Mouse (Mus musculus) kidney, embryonic 16.5 days (tissue): ENCODE data around the gene Pidd1. TPM values are rescaled to one million over a fixed set of nuclear protein-coding genes. Genes with fewer than 3 reads are reported as not detected.

Experiments
- ATAC-seq: fragments of 200-750 bp; cut with Nextera tagmentation; 2 replicates; pipeline ENCODE4 v1.8.0; 2017; ENCODE audit warnings: moderate TSS enrichment; ENCODE audit not compliant: low FRiP score, low TSS enrichment
- H3K27ac ChIP-seq: fragments of 300-500 bp; sonication (generic); 2 replicates; pipeline ENCODE4 v1.5.1; 2014; ENCODE audit warnings: low read length
- H3K27me3 ChIP-seq: fragments of 300-500 bp; sonication (generic); 2 replicates; pipeline ENCODE4 v1.6.1; 2014; ENCODE audit warnings: low read length, control low read depth, mixed read lengths; ENCODE audit not compliant: insufficient read depth
- H3K36me3 ChIP-seq: fragments of 300-500 bp; sonication (generic); 2 replicates; pipeline ENCODE4 v1.6.1; 2014; ENCODE audit warnings: low read length, control low read depth, mixed read lengths; ENCODE audit not compliant: insufficient read depth
- H3K4me1 ChIP-seq: fragments of 300-500 bp; sonication (generic); 2 replicates; pipeline ENCODE4 v1.6.1; 2014; ENCODE audit warnings: low read length, control low read depth, mixed read lengths; ENCODE audit not compliant: insufficient read depth
- H3K4me2 ChIP-seq: fragments of 300-500 bp; sonication (generic); replicated peaks from 2 replicates; pipeline ENCODE4 v1.6.1; 2014; ENCODE audit warnings: low read depth, low read length
- H3K4me3 ChIP-seq: fragments of 300-500 bp; sonication (generic); 2 replicates; pipeline ENCODE4 v1.5.1; 2014; ENCODE audit warnings: mild to moderate bottlenecking, low read length
- H3K9ac ChIP-seq: fragments of 300-500 bp; sonication (generic); replicated peaks from 2 replicates; pipeline ENCODE4 v1.6.1; 2014; ENCODE audit warnings: low read length
- H3K9me3 ChIP-seq: fragments of 300-500 bp; sonication (generic); 2 replicates; pipeline ENCODE4 v1.6.1; 2016; ENCODE audit warnings: low read length, control low read depth
- WGBS: fragments of 180-500 bp; shearing (Covaris S2); extraction: QIAGEN DNeasy Blood & Tissue Kit; methylation state at CpG from one replicate; pipeline ENCODE4 v1.1.7; 2014; 5-methylcytosine and 5-hydroxymethylcytosine counted together
- polyA plus RNA-seq: library from polyadenylated mRNA; unstranded; fragments of >200 nt; fragmentation: Nextera tagmentation; extraction: Ambion mirVana; gene quantifications from 2 replicates; pipeline ENCODE4 v1.2.1, GENCODE M21; 2015

The Pidd1 gene
- 11.4 and 12.6 TPM in 2 replicates for polyA plus RNA-seq

DNA sequence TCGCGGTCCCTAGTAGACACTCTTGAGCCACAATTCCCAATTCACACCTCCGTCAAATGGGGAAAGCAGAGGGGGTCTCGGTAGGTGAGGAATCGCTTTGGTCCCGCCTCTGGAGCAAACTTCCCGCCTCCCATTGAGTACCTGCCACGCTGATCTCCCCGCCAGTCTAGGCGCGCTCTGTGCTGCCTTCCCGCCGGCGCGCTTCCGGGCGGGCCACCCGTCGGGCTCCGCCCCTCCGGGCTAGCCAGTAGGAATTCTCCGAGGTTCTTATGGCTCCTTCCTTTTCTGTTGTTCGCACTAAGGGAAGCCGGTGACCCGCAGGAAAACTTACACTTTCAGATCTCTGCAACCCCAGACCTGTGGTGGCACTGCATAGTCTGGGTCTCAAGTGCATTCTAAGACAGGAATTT lies at the start of gene Pidd1:
Pidd1 (minus strand) TSS at position 198 of the 410 bp plus-strand sequence.
- H3K4me2 ChIP-seq, result peak within 1 kb of the TSS; percentile 89
- H3K27me3 ChIP-seq, result no peaks in the 10 kb centered on the region
- H3K27ac ChIP-seq, result peak within 1 kb of the TSS; percentile 68; the same call in 1 of the 2 replicates
- H3K36me3 ChIP-seq, result peaks cover 16% of the 10 kb centered on the region; the same call in 1 of the 2 replicates
- peak within 1 kb of the TSS; percentile 66 for H3K9ac ChIP-seq
- peak within 1 kb of the TSS; percentile 54 for H3K4me3 ChIP-seq
- H3K9me3 ChIP-seq, result no peaks in the 10 kb centered on the region
- WGBS, result under 1% methylated on average over 25 of the region's 25 CpGs
- H3K4me1 ChIP-seq, result peaks cover 29% of the 10 kb centered on the region
- peak; percentile 57 for ATAC-seq

DNA sequence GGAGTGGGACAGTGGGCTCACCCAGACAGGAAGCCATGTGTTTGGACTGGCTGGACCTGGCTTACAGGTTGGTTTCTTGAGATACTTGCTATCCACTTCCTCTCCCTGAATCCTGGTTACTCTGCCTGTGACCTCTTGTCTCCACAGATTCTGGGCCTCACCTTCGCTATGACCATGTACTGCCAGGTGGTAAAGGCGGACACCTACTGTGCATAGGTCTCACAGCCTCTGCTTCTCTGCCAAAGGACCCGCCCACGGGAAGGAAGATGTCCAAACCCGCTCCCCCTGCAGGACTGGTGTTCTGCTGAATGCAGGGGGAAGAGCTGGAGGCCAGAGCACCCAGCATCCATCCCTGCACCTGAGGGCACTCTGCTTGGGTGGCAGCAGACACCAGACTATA lies 48.9 kb upstream of the Pidd1 start:
- no peak for ATAC-seq
- Histone ChIP-seq H3K9ac (no peak overlapping the region), H3K4me2 (no peak overlapping the region), H3K27me3 (no peaks in the 10 kb centered on the region), H3K4me3 (no peak overlapping the region), H3K9me3 (no peaks in the 10 kb centered on the region), H3K36me3 (peaks cover 18% of the 10 kb centered on the region), H3K4me1 (no peaks in the 10 kb centered on the region), H3K27ac (no peak overlapping the region)
- 87% methylated on average over 5 of the region's 5 CpGs for WGBS

DNA sequence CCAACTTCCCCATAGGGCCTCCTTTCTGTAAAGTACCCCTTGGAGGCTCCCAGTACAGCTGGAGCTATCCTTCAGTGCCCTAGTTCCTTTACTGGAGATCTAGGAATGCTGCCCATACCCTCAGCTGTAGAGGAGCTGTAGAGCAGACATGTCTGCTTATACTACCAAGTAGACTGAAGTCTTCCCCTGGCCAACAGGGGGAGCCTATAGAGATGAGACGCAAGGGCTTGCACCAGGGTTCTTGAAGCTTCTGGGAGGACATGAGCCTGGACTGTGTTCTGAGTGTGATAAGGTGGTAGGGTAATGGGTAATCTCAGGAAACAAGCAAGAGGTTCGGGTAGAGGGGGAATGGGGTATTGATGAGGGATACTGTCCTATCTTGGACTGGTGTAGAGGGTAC lies 47.3 kb upstream of the Pidd1 start:
- no peak overlapping the region for H3K27ac ChIP-seq
- no peaks in the 10 kb centered on the region for H3K9me3 ChIP-seq
- H3K36me3 ChIP-seq, result peaks cover 18% of the 10 kb centered on the region
- no peak for ATAC-seq
- no peaks in the 10 kb centered on the region for H3K27me3 ChIP-seq
- no peak overlapping the region for H3K4me3 ChIP-seq
- 93% methylated on average over 2 of the region's 2 CpGs for WGBS
- no peaks in the 10 kb centered on the region for H3K4me1 ChIP-seq
- no peak overlapping the region for H3K9ac ChIP-seq
- no peak overlapping the region for H3K4me2 ChIP-seq

DNA sequence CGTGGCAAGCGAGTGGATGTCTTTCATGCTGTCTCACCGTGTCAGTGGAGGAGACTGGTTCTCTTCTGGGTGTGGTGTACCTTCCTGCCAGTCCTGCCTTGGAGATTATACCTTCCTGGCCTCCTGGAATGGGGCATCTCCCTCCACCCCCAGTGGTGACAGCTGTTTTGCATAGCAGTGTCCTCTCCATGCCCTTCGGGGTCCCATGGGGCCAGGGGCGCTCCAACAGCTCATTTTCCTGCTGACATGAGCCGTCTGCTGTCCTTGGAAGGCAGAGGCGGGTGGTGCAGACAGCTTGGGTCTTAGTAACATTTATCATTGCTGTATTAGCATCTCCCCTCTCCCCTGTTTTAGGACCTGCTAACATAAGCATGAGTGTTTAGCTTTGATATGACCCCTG lies 43.3 kb upstream of the Pidd1 start:
- Histone ChIP-seq H3K9me3 (no peaks in the 10 kb centered on the region), H3K27ac (no peak overlapping the region), H3K4me2 (no peak overlapping the region), H3K36me3 (0 out of 2 replicates have a peak, but pooled peaks cover 3% of the 10 kb centered on the region), H3K4me1 (peaks cover 4% of the 10 kb centered on the region; the same call in 1 of the 2 replicates), H3K9ac (no peak overlapping the region), H3K4me3 (no peak overlapping the region), H3K27me3 (no peaks in the 10 kb centered on the region)
- WGBS, result 66% methylated on average over 7 of the region's 7 CpGs
- no peak for ATAC-seq

DNA sequence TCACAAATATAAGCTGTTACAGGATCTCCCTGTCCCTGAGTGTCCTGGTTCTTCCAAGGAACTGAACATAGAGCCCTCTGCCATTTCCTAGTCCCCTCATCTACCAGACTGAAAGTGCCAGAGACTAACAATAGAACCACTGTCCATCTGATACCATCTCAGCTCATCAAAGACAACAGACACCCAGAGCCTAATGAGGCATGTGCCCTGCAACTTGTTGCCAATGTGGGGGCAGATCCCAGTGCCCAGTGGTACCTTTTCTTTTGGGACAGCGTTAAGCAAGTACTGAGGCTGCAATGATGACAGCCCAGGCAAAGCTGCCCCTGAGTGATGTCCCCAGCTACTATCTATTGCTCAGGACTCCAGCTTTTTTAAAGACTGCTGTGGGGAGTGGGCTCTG lies 42.4 kb upstream of the Pidd1 start:
- Histone ChIP-seq H3K9ac (no peak overlapping the region), H3K27ac (no peak overlapping the region), H3K36me3 (no peaks in the 10 kb centered on the region), H3K4me2 (no peak overlapping the region), H3K27me3 (no peaks in the 10 kb centered on the region), H3K9me3 (no peaks in the 10 kb centered on the region), H3K4me3 (no peak overlapping the region), H3K4me1 (peaks cover 11% of the 10 kb centered on the region)
- WGBS, result 68% methylated on average over 1 of the region's 1 CpGs
- ATAC-seq, result no peak

DNA sequence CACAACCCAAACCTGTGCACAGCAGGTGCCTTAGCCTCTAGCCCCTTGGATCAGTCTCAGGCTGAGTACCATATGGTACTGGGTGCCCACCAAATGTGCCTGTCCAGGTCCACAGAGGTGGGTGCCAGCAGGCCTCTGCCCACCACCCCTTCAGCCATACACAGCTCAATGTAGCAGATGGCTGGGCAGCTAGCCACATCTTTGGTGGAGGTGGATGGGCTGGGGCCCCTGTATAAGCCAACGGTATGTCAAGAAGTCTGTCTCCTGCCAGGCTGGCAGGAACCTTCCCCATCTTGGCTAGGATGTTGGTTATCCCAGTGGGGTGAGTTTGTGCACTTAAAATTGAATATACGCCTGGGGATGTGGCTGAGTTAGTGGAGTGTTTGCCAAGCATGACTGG lies 41.8 kb upstream of the Pidd1 start:
- Histone ChIP-seq H3K27ac (no peak overlapping the region), H3K36me3 (no peaks in the 10 kb centered on the region), H3K9ac (no peak overlapping the region), H3K4me2 (no peak overlapping the region), H3K4me3 (no peak overlapping the region), H3K9me3 (no peaks in the 10 kb centered on the region), H3K4me1 (peaks cover 17% of the 10 kb centered on the region), H3K27me3 (no peaks in the 10 kb centered on the region)
- no peak for ATAC-seq
- WGBS, result 81% methylated on average over 2 of the region's 2 CpGs

DNA sequence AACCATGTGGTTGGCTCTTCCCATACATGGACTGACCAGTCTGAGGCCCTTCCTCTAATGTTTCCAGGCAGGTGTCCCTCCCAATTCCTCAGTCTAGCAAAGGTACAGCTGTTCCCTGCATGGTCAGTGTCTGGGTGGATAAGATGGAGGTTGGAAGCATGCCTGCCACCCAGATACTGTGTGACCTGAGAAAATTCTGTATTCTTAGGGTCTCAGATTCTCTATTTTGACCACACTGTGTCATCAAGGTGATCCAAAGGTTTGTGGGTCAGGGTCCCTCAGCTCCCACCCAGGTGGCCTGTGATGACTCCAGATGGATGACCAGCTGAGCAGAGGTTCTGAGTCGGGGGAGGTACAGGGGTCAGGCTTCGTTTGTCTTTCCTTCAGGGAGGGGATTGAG lies 41.4 kb upstream of the Pidd1 start:
- Histone ChIP-seq H3K4me2 (no peak overlapping the region), H3K9me3 (no peaks in the 10 kb centered on the region), H3K4me1 (peaks cover 20% of the 10 kb centered on the region), H3K36me3 (no peaks in the 10 kb centered on the region), H3K4me3 (no peak overlapping the region), H3K27ac (no peak overlapping the region), H3K9ac (no peak overlapping the region), H3K27me3 (no peaks in the 10 kb centered on the region)
- no peak for ATAC-seq
- WGBS, result 76% methylated on average over 2 of the region's 2 CpGs

DNA sequence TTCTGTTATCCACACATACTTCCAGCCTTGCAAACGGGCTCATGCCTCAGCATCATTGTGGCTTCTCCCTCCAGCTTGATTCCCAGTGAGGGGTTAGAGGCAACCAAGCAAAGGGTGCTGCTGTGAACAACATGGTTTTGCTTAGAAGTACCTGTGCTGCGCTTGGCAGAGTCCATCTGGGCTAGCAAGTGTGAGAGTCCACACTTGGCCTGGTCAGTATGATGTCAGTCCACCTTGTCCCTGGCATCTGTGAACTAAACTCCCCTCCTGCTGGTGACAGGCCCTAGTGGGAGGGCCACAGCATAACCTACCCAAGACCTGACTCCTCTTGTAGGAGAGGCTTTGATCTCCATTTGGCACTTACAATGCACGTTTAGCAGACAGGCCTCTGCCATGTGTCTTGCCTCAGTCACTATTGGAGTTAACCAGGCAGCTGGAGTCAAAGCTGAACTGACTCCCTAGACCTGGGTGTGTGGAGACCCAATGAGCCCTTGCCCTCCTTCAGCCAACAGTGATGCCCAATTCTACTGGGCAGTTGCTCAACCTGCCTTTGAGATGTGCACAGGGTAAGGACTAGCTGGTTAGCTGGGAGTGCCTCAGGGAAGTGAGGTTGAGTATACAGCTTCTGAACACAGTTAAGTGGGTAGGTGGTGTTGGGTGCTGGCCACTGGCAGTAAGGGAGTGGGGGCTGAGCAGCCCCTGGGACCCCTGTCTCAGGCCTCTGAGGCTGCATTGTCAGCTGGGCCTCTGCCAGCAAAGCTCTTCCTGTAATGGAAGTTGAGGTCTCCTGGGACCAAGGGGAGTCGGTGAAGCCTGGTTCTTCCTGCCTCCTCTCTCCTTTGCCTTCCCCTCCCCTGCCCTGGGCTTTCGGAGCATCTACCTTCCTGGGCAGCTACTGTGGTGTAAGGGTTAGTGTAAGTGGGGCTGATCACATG lies 40.6 kb upstream of the Pidd1 start:
- 64% methylated on average over 5 of the region's 5 CpGs for WGBS
- Histone ChIP-seq H3K27me3 (no peaks in the 10 kb centered on the region), H3K4me3 (no peak overlapping the region), H3K36me3 (no peaks in the 10 kb centered on the region), H3K9me3 (no peaks in the 10 kb centered on the region), H3K9ac (no peak overlapping the region), H3K4me1 (peaks cover 20% of the 10 kb centered on the region), H3K4me2 (no peak overlapping the region), H3K27ac (no peak overlapping the region)
- ATAC-seq, result no peak

DNA sequence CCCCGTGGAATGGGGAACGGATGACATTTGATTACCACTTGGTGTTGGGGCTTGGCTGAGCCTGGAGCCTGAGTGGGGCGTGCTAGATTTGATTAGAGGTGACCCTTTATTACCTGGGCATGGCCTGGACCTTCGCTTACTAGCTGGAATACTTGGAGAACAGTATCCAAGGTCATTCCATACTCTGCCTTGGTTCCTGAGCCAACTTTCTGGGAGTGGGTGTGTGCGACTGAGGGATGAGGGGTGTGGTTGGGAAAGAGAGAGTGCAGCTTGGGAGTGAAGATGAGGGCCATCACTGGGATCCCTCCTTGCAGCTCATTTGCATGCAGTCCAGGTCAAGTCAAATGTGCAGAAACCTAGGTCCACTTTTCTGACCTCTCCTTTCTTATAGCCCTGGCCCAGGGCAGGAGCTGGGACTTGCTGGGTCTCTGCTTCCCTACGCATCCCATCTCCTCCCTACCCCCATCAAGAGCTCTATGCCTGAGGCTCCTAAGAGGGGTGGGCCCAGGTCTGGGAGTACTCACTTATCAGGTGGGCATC lies 39.4 kb upstream of the Pidd1 start:
- Histone ChIP-seq H3K9ac (no peak overlapping the region), H3K4me1 (peaks cover 24% of the 10 kb centered on the region), H3K27me3 (no peaks in the 10 kb centered on the region), H3K36me3 (no peaks in the 10 kb centered on the region), H3K9me3 (no peaks in the 10 kb centered on the region), H3K27ac (no peak overlapping the region), H3K4me2 (no peak overlapping the region), H3K4me3 (no peak overlapping the region)
- ATAC-seq, result no peak
- 81% methylated on average over 6 of the region's 6 CpGs for WGBS

DNA sequence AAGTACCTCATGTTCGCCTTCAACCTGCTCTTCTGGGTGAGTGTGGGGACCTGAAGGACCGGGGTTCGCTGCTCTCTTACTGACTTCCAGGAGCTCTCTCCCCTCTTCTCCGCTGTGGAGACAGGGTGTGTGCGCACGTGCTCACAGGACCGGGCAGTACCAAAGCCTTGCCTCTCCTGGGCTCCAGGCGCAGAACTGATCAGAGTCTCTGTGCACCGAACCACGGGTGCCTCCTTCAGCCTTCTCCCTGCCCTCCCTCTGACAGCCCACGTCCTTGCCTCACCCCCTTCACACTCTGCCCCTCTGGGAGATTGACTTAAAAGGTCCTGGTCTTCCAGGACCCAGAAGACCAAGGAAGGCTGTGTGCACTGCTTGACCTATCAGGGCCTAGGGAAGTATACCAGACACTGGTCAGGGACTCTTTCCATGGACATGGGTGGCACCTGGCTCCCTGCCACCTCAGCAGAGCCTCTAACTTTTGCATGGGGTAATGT lies 38.8 kb upstream of the Pidd1 start:
- Histone ChIP-seq H3K27ac (no peak overlapping the region), H3K4me3 (peak overlapping the region; percentile 61), H3K9ac (peak overlapping the region; percentile 66), H3K9me3 (no peaks in the 10 kb centered on the region), H3K4me1 (peaks cover 30% of the 10 kb centered on the region), H3K36me3 (no peaks in the 10 kb centered on the region), H3K4me2 (peak overlapping the region; percentile 96), H3K27me3 (no peaks in the 10 kb centered on the region)
- 5% methylated on average over 11 of the region's 11 CpGs for WGBS
- ATAC-seq, result 0 out of 2 replicates have a peak, but pooled peaks have one; percentile 4
